Mouse (Mus musculus): ENCODE data around the gene Ctsd.
"Not testable (repeated sequence)": the region's sequence is repeated elsewhere in the genome, so short reads cannot be mapped to it uniquely, and the experiment has no call there.

Ctsd gene

GRCm38 (mm10) chr7:142387419-142388148 lies at the start of gene Ctsd:
Gene Ctsd (minus strand): TSS chr7:142388038.
- peak; percentile 99 for DNase-seq

- peak; percentile 64 for DNase-seq
These were observed 49.5 kb upstream of the Ctsd start for GRCm38 (mm10) chr7:142437324-142437723.

- DNase-seq, result peak; percentile 88
These were observed 47.7 kb upstream of the Ctsd start for GRCm38 (mm10) chr7:142435524-142435923.

GRCm38 (mm10) chr7:142434137-142434865 lies 46.5 kb upstream of the Ctsd start, which contains the start of gene Syt8:
Gene Syt8 (plus strand): TSS chr7:142434850.
- peak; percentile 67 for DNase-seq

- no peak for DNase-seq
These were observed 45.8 kb upstream of the Ctsd start for GRCm38 (mm10) chr7:142433623-142434022.

GRCm38 (mm10) chr7:142431106-142431505 lies 43.3 kb upstream of the Ctsd start:
- DNase-seq, result no peak

GRCm38 (mm10) chr7:142430160-142430678 lies 42.4 kb upstream of the Ctsd start:
- peak; percentile 38 for DNase-seq

- peak; percentile 43 for DNase-seq
These were observed 40.4 kb upstream of the Ctsd start for GRCm38 (mm10) chr7:142428213-142428612.

GRCm38 (mm10) chr7:142425641-142426213 lies 37.9 kb upstream of the Ctsd start:
- DNase-seq, result peak; percentile 49

GRCm38 (mm10) chr7:142421826-142422225 lies 34.0 kb upstream of the Ctsd start:
- no peak for DNase-seq

- no peak for DNase-seq
These were observed 32.0 kb upstream of the Ctsd start for GRCm38 (mm10) chr7:142419887-142420286.

- DNase-seq, result no peak
These were observed 30.8 kb upstream of the Ctsd start for GRCm38 (mm10) chr7:142418679-142419078.

- peak; percentile 24 for DNase-seq
These were observed 30.2 kb upstream of the Ctsd start for GRCm38 (mm10) chr7:142418027-142418426.

GRCm38 (mm10) chr7:142416225-142416624 lies 28.4 kb upstream of the Ctsd start:
- DNase-seq, result no peak

- peak; percentile 61 for DNase-seq
These were observed 27.5 kb upstream of the Ctsd start for GRCm38 (mm10) chr7:142415314-142415713.

GRCm38 (mm10) chr7:142413285-142413684 lies 25.4 kb upstream of the Ctsd start:
- DNase-seq, result no peak

GRCm38 (mm10) chr7:142409603-142410002 lies 21.8 kb upstream of the Ctsd start:
- no peak for DNase-seq

GRCm38 (mm10) chr7:142408686-142409085 lies 20.8 kb upstream of the Ctsd start:
- DNase-seq, result no peak

GRCm38 (mm10) chr7:142407935-142408334 lies 20.1 kb upstream of the Ctsd start:
- DNase-seq, result no peak

- DNase-seq, result not testable (repeated sequence)
These were observed 17.3 kb upstream of the Ctsd start for GRCm38 (mm10) chr7:142405134-142405533.

GRCm38 (mm10) chr7:142403591-142403990 lies 15.8 kb upstream of the Ctsd start:
- peak; percentile 78 for DNase-seq

GRCm38 (mm10) chr7:142400750-142401142 lies 12.9 kb upstream of the Ctsd start:
- no peak for DNase-seq

GRCm38 (mm10) chr7:142400112-142400749 lies 12.4 kb upstream of the Ctsd start:
- no peak for DNase-seq
